Mouse (Mus musculus) monocyte, adult 59 days (primary cell): ENCODE results near the gene Pbsn. TPM values are rescaled to one million over a fixed set of nuclear protein-coding genes. Genes with fewer than 3 reads are reported as not detected.

ENCODE experiments used
- total RNA-seq, 2 experiments: library from RNA; stranded (reverse); gene quantifications; one replicate each; pipeline ENCODE4 v1.2.4; 2023

Gene Pbsn
- not detected for total RNA-seq

GRCm38 (mm10) chrX:77853523-77853922, at the start of gene Pbsn:
Gene Pbsn, minus strand, starts transcription at chrX:77853623.

GRCm38 (mm10) chrX:77864458-77864857, 11.0 kb upstream of the Pbsn start, which contains the start of gene Gm14744:
Gene Gm14744, plus strand, starts transcription at chrX:77864758.

DNA sequence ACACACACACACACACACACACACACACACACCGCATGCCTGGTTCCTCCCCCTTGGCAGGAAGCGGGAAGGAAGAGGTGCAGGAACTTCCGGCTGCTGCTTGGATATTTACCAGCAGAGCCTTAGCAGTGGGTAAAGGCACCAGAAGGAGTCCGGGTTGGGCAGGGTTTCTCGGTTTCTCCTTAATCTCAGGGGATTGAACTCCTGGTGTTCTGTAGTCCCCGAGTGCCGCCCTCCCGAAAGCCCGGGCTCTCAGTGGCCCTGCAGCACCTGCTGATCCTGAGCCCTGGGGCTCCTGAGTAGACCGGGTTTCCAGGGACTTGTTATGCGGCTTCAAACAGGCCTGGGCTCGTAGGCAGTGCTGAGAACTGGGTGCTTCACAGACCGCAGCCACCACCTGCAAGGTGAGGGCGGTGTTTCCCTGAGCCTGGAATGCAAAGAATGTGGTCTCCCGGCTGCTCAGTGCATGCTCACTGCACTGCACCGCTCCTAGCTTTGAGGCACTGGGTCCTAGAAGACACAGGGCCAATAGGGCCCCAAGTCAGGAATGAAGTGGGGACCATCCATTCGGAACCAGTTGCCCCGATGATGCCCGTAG, 57.1 kb downstream of the Pbsn start, which contains the start of gene Prkx:
Gene Prkx (minus strand): TSS at position 41 of the 598 bp plus-strand sequence.

Other genes starting within 250 kb of the Pbsn start
- 10 to 100 TPM; 71.1 to 72.3 TPM for gene Prkx, start 57.3 kb downstream of the Pbsn start, total RNA-seq
- not detected for gene Gm14744, start 11.1 kb upstream of the Pbsn start, total RNA-seq
- not detected for gene 5430402E10Rik, start 71.4 kb upstream of the Pbsn start, total RNA-seq
- not detected for gene Obp1a, start 237.8 kb upstream of the Pbsn start, total RNA-seq